Mouse (Mus musculus) spleen, adult 2 months (tissue): ENCODE data around the gene Plekhj1. TPM values are rescaled to one million over a fixed set of nuclear protein-coding genes. Genes with fewer than 3 reads are reported as not detected.

ENCODE experiments used
- DNase-seq, 2 experiments: peaks; one replicate each; pipeline versions ENCODE4 v3.0.0 to v3.0.0-alpha.2; 2012 to 2021; ENCODE audit warnings: low spot score in 2 of 2, low read depth in 1 of 2
- H3K27ac ChIP-seq: fragments of 200-500 bp; 2 replicates; pipeline ENCODE4 v1.5.1; 2012; ENCODE audit warnings: low read length, inconsistent platforms; ENCODE audit not compliant: insufficient read depth
- H3K27me3 ChIP-seq: fragments of 200-500 bp; 2 replicates; pipeline ENCODE4 v1.6.1; 2012; ENCODE audit warnings: mild to moderate bottlenecking, moderate library complexity, low read length, inconsistent platforms; ENCODE audit not compliant: control insufficient read depth, insufficient read depth
- H3K36me3 ChIP-seq: fragments of 200-500 bp; 2 replicates; pipeline ENCODE4 v1.6.1; 2012; ENCODE audit warnings: mild to moderate bottlenecking, low read length, inconsistent platforms; ENCODE audit not compliant: control insufficient read depth, insufficient read depth
- H3K4me1 ChIP-seq: fragments of 200-500 bp; 2 replicates; pipeline ENCODE4 v1.6.1; 2011; ENCODE audit warnings: inconsistent platforms; ENCODE audit not compliant: control insufficient read depth, insufficient read depth, insufficient read length
- H3K4me3 ChIP-seq: fragments of 200-500 bp; 2 replicates; pipeline ENCODE4 v1.5.1; 2011; ENCODE audit warnings: mild to moderate bottlenecking, inconsistent platforms; ENCODE audit not compliant: insufficient read depth, insufficient read length; ENCODE audit errors: extremely low read depth
- CTCF ChIP-seq: fragments of 200-500 bp; IDR thresholded peaks from 2 replicates; pipeline ENCODE4 v1.5.1; 2011; ENCODE audit warnings: mild to moderate bottlenecking, inconsistent platforms; ENCODE audit not compliant: insufficient read depth, insufficient read length, insufficient replicate concordance; ENCODE audit errors: extremely low read depth
- POLR2A ChIP-seq: fragments of 200-500 bp; IDR thresholded peaks from 2 replicates; pipeline ENCODE4 v1.6.1; 2011; ENCODE audit warnings: low read depth, low read length, inconsistent platforms
- WGBS: fragments of 180-500 bp; shearing (Covaris S2); methylation state at CpG from one replicate; pipeline ENCODE4 v1.1.7; 2018; 5-methylcytosine and 5-hydroxymethylcytosine counted together
- polyA plus RNA-seq: library from polyadenylated mRNA; depleted of rRNA; stranded (reverse); fragments of >200 nt; gene quantifications from 2 replicates; pipeline ENCODE4 v1.2.3, GENCODE M21; 2012

Plekhj1 gene
- polyA plus RNA-seq, 1 experiment: 71.8 TPM

- H3K27ac ChIP-seq: no peak overlapping the region
- TF ChIP-seq CTCF (no peak), POLR2A (no peak)
- peaks cover 11% of the 10 kb centered on the region for H3K4me1 ChIP-seq
- 93% methylated on average over 5 of the region's 5 CpGs for WGBS
- peaks cover 33% of the 10 kb centered on the region for H3K36me3 ChIP-seq
- peaks cover 14% of the 10 kb centered on the region for H3K27me3 ChIP-seq
- no peak for DNase-seq
- no peak overlapping the region for H3K4me3 ChIP-seq
These were observed 6.9 kb upstream of the Plekhj1 start for GRCm38 (mm10) chr10:80805322-80805721.

DNA sequence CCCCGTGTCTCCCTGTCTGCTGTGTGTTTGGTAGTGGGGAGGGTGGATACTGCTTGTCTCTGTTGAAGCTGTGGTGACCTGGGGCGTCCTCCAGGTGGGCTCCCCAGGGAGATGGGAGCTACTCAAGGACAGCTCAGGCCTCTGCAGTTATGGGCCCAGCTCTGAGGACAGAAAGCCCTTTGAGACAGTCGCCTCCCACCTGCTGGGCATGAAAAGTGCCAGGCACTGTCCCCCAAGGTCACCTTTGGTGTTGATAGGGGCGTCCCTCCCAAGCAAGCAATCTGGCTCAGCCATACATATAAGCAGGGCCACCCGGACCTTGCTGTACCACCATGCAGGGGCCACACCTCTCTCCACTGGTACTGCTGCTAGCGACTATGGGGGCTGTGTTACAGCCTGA, 6.5 kb upstream of the Plekhj1 start, which contains the start of gene Amh:
Gene Amh (plus strand): TSS at position 328 of the 400 bp plus-strand sequence.
- WGBS: 87% methylated on average over 6 of the region's 6 CpGs
- Histone ChIP-seq H3K4me1 (peaks cover 13% of the 10 kb centered on the region), H3K4me3 (no peak within 1 kb of the TSS), H3K27ac (no peak within 1 kb of the TSS), H3K27me3 (peaks cover 12% of the 10 kb centered on the region), H3K36me3 (peaks cover 33% of the 10 kb centered on the region)
- no peak for TF ChIP-seq CTCF
- TF ChIP-seq POLR2A: no peak
- no peak for DNase-seq

GRCm38 (mm10) chr10:80804340-80804739, 5.9 kb upstream of the Plekhj1 start:
- Histone ChIP-seq H3K27me3 (peaks cover 11% of the 10 kb centered on the region), H3K4me1 (peaks cover 13% of the 10 kb centered on the region), H3K4me3 (no peak overlapping the region), H3K27ac (no peak overlapping the region), H3K36me3 (peaks cover 33% of the 10 kb centered on the region)
- 100% methylated on average over 2 of the region's 2 CpGs for WGBS
- DNase-seq: no peak
- TF ChIP-seq POLR2A: no peak
- TF ChIP-seq CTCF: no peak

GRCm38 (mm10) chr10:80802996-80803395, 4.6 kb upstream of the Plekhj1 start:
- no peak for TF ChIP-seq CTCF
- TF ChIP-seq POLR2A: no peak
- Histone ChIP-seq H3K27me3 (no peaks in the 10 kb centered on the region), H3K36me3 (peaks cover 33% of the 10 kb centered on the region), H3K27ac (no peak overlapping the region), H3K4me1 (peaks cover 13% of the 10 kb centered on the region), H3K4me3 (no peak overlapping the region)
- DNase-seq: no peak
- 91% methylated on average over 3 of the region's 3 CpGs for WGBS

- Histone ChIP-seq H3K4me3 (no peak overlapping the region), H3K4me1 (peaks cover 13% of the 10 kb centered on the region), H3K36me3 (peaks cover 33% of the 10 kb centered on the region), H3K27me3 (no peaks in the 10 kb centered on the region), H3K27ac (no peak overlapping the region)
- DNase-seq: no peak
- TF ChIP-seq CTCF: no peak
- TF ChIP-seq POLR2A: no peak
- 95% methylated on average over 10 of the region's 10 CpGs for WGBS
These were observed 3.9 kb upstream of the Plekhj1 start for GRCm38 (mm10) chr10:80802204-80802912.

GRCm38 (mm10) chr10:80799070-80799566, 692 bp upstream of the Plekhj1 start:
- 2% methylated on average over 18 of the region's 18 CpGs for WGBS
- TF ChIP-seq CTCF: no peak
- no peak for TF ChIP-seq POLR2A
- no peak for DNase-seq
- Histone ChIP-seq H3K27me3 (no peaks in the 10 kb centered on the region), H3K36me3 (peaks cover 33% of the 10 kb centered on the region), H3K4me1 (peaks cover 4% of the 10 kb centered on the region; the same call in 1 of the 2 replicates), H3K4me3 (peak overlapping the region; percentile 85), H3K27ac (peak overlapping the region; percentile 82)
